Mouse (Mus musculus) adrenal gland, postnatal 36 days (tissue): ENCODE results near the gene Arpin. TPM values are rescaled to one million over a fixed set of nuclear protein-coding genes. Genes with fewer than 3 reads are reported as not detected.
A peak's percentile ranks its signal among the peaks of the same experiment; 100 is the strongest.

Experiments
- DNase-seq, 2 experiments: peaks; one replicate each; pipeline ENCODE4 v3.0.0; 2021; ENCODE audit warnings: mixed read lengths in 1 of 2
- long read RNA-seq, 2 experiments: library from polyadenylated mRNA; stranded (forward); transcript quantifications; one replicate each; pipeline ENCODE4 v2.0.0; 2021; ENCODE audit warnings: borderline sequencing depth in 2 of 2
- total RNA-seq, 2 experiments: library from RNA; stranded (reverse); gene quantifications; 2 replicates each; pipeline ENCODE4 v1.2.3; 2021

Gene Arpin
- 10 to 100 TPM; 15.2 to 21.2 TPM for total RNA-seq
- long read RNA-seq, experiment 1, transcript Arpin-201 (6 exons, 2,277 nt) = major isoform, 17 of 20 reads
- long read RNA-seq, experiment 1, partial matches to known transcripts = 2 of 20 reads
- long read RNA-seq, experiment 1, other reads (novel, unspliced or antisense) = 1 of 20 reads
- long read RNA-seq, experiment 2, partial matches to known transcripts = 0 of 5 reads
- long read RNA-seq, experiment 2, other reads (novel, unspliced or antisense) = 1 of 5 reads

DNA sequence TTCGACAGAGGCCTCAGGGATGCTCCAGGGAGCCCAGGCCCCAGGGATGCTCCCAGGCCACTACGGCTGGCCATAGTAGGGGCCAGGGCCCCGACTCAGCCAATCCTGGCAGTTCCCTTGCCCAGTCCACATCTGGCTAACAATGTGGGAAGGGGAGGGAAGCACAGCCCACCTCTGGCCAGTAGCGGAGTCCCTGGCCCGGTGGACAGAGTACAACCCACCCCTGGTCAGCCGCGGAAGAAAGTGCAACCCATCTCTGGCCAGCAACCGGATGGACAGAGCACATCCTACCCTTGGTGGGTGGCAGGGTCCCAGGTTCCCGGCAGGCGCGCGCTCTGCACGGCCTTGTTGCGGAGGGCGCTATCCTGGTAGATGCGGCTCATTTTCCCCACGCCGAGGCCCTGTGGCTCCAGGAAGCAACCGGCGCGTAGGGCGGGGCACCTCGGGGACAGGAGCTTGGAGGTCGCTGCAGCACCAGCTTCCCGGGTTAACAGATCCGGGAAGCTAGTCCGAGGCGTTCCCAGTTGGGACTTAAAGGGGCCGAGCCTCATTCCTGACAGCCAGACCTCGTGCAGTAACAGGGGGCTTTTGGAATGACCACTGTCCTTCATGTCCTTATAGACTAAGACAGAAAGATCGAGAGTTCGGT lies at the start of gene Arpin:
Gene Arpin, minus strand, starts transcription at position 498 of the 649 bp plus-strand sequence.
- DNase-seq = peak; percentile 81 to 86

DNA sequence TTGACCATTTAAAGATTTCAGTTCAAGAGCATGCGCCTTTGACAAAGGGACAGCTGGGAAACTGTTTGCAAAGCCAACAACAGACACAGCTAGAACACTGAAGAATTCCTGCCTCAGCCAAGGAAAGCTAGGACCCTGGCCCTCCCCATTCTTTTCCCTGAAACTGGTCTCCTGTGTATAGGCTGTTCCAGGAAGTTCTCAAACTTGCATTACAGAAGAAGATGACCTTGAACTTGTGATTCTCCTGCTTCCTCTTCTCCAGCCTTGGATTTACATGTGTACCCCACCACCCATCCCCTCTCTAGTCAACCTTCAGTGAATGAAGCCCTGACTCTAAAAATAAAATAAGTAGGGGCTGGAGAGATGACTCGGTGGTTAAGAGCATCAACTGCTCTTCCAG lies 40.2 kb upstream of the Arpin start:
- no peak for DNase-seq

DNA sequence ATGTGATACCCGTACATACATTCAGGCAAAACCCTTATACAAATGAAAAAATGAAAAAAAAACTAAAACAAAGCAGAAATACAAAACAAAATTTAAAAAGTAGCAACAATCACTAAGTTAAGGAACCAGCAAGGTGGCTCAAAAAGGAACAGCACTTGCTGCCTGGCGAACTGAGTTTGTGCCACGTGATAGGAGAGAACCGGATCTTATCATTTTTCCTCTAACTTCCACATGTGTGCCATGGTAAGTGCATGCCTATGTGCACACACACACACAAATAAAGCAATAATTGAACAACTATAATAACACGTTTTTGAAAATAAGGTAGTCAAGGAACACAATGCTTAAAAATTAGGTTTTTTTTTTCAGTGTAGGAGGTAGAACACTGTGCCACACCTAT lies 37.0 kb upstream of the Arpin start:
- DNase-seq = no peak

DNA sequence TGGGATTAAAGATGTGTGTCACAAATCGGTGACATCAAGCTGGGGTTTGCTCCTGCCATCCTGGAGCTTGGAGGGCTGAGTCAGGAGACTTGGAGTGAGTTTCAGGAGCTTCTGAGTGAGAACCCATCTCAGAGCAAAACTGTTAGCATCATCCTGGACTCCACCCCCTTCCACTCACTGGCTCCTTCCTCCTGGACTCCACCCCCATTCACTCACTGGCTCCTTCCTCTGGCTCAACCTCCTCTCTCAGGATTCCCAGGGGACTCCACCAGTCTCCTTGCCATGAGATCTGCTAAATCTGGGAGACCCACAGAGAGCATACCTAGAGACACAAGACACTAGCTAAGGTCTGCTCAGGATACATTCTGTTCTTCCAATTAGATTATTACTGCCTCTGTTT lies 35.2 kb upstream of the Arpin start:
- no peak for DNase-seq

DNA sequence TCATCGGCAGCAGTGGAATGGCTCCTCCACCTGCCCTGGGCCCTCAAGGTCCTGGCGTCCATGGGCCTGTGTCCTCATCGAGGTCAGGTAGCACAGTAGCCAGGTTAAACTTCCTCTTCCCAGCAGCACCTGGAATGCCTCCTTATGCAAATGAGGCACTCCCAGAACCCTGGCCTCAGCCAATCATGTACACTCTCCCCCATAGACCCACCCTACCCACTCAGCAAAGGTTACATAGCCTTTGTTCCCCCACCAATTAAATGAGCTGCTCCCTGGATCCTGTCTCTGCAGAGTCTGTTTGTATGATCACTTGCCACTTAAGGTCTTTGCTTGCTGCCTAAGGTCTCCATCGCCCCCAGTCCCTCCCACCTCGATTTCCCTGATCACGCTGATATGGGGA lies 33.2 kb upstream of the Arpin start:
- no peak for DNase-seq

DNA sequence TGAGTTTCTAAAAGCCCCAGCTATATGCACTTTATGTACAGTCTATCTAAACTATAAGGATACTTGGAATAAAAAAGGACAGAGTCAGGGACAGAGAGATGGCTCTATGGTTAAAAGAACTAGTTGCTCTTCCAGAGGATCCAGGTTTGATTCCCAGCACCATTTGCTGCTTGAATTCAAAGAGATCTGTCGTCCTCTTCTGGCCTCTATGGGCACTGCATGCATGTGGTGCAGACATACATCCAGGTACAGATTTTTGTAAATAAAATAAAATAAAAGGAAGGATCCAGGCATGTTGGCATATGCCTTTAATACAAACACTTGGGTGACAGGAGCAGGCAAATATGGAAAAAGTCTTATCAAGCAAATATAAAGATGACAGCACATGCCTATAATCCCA lies 26.4 kb upstream of the Arpin start:
- no peak for DNase-seq

DNA sequence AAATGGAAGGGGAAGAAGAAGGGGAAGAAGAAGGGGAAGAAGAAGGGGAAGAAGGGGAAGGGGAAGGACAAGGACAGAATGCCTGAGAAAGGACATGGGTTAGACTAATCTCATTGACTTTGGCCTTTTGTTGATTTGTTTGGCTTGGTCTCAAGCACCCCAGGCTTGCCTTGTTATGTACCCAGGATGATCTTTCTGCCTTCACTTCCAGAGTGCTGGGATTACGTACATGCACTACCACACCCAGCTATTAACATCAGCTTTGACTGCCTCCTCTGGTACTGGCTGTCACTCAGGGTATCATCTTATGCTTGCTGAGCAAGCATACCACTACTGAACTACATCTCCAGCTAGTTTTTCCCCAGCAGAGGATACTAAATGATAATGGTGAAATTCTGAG lies 21.0 kb upstream of the Arpin start:
- DNase-seq = no peak

DNA sequence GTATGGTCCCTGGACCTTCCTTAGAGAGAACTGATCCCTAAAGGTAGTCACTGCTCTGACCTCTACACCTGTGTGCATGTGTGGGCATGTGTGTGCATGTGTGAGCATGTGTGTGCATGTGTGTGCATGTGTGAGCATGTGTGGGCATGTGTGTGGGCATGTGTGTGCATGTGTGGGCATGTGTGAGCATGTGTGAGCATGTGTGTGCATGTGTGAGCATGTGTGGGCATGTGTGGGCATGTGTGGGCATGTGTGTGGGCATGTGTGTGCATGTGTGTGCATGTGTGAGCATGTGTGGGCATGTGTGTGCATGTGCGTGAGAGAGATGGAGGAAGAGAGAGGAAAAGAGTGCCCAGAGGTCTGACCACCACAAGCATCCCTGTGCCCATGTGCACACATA lies 19.7 kb upstream of the Arpin start:
- no peak for DNase-seq

DNA sequence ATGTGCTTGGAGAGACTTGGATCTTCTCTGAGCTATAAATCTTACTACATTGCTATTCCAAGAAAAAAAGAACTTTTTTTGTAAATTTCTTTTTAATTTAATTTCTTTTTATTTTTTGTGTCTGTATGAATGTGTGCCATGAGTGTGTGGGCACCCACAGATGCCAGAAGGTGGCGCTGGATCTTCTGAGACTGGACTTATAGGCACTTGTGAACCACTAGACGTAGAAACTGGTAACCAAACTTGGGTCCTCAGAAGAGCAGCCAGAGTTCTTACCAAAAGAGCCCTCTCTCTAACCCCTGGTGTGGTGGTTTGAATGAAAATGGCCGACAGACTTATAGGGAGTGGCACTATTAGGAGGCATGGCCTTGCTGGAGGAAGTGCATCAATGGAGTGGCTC lies 15.9 kb upstream of the Arpin start:
- no peak for DNase-seq

DNA sequence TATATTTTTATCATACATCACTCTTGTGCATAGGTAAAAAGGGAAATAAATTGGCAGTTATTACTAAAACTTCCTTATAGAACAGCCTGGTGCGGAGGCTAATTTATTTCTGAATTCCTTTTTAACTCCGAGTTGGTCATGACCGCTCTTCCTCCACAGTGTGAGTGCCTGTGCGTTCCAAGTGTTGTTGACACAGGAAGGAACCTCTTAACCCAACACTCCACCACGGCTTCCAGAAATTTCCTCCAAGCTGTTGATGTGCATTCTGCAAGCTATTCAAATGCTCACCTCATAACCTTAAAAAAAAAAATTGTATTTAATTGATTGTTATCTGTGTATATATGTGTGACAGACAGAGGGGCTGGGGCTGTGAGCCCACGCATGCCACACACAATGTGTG lies 15.1 kb upstream of the Arpin start:
- DNase-seq = no peak

DNA sequence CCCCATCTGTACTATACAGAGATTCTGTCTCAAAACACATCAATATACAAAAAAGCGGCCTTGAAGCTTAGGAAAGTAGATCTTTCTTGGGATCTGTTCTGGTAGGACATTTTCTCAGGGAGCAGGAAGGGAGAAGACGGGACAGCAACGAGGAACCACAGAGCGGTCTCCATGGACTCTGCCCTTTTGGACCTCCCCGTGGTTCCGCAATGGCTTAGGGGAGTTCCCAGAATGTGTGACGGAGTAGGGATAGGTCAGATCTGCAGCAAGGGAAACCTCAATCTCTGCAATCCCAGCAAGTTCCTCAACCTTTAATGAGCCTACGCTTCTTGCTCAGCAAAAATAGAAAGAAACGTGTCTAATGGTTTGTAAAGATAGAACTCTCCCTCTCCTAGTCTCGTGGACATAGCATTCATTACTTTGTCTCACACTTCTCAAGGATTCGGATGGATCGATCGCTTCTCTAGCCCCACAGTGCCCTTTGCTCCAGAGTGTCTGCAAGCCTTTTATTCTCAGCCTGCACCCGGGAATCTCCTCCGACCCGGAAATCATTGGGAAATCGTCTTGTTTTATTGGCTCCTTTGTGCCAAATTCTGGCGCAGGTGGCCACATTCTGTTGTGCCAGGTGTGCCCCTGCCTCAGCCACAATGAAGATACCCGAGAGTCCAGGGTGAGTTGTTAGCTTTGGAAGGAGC lies 499 bp upstream of the Arpin start:
- peak; percentile 65 to 74 for DNase-seq

DNA sequence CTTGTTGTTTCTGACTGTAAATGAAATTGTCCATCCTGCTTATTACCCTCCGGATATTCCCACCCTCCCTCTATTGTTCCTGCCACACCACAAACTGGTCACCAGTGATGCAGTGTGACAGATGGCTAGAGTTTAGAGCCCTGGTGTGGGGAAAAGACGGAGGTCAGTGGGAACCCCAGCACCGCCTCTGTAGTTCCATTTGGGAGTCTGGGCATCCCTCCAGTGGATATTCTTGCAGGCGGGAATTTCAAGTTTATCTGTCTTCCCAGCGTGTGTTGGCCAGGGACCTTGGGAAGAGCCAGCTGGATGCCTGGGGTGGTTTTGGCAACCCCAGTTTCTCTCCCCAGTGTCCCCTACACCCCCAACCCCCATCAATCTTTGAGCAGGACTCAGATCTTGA lies 698 bp downstream of the Arpin start:
- DNase-seq = peak in 1 of 2 experiments; percentile 12

DNA sequence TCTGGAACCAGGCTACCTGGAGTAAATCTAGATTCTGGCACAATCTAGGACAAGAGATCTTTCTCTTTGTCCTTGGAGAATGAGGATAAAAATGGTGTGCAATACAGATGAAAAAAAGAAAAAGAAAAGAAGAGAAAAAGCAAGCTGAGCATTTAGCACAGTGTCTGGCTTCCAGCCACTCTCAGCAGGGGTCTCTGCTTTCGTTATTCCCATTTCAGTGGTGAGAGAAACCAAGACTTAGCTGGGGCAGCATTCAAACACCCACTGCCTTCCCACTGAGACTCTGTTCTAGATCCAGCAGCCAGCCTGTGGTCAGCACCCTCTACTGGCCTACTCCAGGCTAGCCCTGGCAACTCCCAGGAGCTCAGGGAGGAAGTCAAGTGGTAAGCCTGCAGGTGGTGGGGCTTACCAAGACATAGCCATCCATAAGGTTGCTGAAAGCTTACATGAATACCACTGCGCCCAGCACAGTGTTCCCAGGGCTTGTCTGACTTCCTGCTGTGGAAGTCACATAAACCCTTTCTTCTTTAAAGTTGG lies 6.6 kb downstream of the Arpin start:
- DNase-seq = no peak

DNA sequence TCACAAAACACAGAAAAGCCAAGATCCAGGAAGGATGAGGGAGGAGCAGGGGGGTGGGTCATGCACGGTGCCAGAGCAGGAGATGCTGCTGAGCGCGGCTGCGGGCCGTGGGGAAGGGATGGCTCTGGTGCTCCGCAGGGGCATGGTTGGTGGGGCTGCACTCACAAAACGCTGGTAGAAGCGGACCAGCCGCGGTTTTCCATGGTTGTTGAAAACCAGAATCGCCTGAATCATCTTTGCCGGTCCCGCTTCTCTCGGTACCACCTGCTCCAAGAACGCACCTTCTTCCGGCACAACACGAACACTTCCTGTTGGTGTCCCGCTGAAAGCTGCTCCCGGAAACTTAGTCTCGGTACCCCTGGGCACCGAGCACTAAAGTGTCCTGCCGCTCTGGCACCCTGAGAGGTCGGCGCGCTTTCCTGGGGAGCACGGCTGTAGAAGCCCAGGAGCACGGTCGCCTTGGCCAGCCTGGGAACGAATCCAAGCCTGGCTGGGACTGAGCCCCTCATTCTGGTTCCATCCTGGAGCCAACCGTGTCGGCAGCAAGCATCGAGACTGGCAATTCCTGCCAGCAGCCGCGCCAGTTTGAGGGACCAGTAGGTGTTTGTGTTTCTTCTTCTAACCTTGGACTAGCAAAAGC lies 14.7 kb downstream of the Arpin start, which contains the start of gene Ap3s2:
Gene Ap3s2, minus strand, starts transcription at position 306 of the 640 bp plus-strand sequence.
- DNase-seq = peak; percentile 89

DNA sequence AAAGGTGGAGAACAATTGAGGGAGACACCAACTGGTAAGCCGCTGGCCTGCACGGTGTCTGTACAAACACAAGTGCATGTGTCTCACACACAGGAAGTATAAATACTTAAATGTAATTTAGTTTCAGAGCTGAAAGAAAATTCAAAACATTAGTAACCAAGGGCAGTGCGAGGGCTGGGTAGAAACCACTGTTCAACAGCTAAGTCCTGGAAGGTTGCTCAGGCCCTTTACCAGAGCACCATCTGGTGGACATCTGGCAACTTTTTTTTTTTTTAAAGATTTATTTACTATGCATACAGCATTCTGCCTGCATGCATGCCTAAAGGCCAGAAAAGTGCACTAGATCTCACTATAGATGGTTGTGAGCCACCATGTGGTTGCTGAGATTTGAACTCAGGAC lies 20.6 kb downstream of the Arpin start:
- DNase-seq = peak in 1 of 2 experiments; percentile 21

DNA sequence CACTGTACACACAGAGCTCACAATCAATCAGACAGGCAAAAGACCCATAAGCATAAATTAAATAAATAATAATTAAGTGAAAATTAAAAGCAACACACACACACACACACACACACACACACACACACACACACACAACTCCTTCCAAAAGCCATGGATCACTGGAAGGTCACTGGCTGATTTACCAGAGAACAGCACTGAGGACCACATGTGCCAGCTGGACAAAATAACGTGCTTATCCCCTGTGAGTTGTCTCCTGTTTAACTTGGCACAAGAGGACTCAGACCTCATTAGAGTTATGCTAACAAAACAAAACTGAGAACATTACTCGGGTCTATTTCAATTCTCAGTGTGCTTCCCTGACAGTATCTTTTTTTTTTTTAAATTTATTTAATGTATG lies 27.8 kb downstream of the Arpin start:
- peak in 1 of 2 experiments; percentile 6 for DNase-seq

DNA sequence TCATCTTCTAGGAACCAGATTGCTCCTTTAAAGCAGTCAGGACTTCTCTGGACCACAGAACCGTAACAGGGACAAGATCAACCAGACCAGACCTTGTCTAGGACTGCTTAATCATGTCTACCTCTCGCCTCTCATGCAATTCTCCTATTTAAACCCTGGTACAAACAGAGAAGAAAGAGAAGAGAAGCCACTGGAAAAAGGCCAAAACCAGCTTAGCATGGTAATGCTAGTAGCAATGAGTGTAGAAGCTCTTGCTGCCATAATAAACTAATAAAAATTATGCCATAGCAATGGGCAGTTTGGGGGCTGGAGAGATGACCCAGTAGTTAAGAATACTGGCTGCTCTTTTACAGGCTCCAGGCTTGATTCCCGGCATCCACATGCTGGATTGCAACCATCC lies 28.2 kb downstream of the Arpin start:
- no peak for DNase-seq

DNA sequence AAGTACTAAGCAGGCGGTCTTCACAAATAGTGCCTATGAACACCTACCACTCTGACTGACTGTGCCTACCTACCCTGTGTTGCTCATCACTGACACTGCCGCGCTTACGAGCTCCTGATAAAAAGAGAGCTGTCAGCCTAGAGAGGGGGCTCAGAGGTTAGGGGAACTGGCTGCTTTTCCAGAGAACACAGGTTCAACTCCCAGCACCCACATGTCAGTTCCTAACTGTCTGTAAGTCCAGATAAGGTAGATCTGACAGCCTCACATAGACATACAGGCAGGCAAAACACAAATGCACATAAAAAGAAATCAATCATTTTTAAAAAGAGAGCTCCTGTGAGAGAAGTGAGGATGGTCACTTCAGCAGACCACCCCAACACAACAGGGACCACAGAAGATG lies 30.0 kb downstream of the Arpin start:
- DNase-seq = no peak

DNA sequence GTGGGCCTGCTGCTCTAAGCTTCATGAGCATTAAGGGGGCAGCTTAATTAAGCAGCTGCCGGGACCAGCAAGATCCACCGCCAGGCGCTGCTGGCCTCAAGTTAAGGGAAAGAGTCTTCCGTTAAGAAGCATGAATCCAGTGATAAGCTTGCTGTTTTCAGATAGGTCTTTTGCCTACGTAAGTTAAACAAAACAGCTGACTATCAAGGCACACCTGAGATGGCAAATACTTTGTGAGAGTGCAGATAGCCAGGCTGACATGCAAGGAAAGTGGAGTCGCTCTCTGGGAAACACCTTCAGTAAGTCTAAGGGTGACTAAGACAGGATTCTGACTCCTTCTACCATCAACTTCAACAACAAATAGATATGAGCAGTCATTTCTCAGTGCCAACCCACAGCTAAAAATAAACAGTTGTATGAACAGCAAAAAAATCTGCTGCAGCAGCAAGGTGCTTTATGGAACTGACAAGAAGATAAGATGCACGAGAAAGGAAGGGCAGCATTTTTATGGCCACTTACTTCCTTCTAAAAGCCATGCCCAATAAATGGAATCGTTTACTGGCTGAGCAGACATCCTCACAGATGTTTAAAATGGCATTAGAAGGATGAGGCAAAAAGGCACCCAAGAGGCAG lies 31.9 kb downstream of the Arpin start:
- no peak for DNase-seq

DNA sequence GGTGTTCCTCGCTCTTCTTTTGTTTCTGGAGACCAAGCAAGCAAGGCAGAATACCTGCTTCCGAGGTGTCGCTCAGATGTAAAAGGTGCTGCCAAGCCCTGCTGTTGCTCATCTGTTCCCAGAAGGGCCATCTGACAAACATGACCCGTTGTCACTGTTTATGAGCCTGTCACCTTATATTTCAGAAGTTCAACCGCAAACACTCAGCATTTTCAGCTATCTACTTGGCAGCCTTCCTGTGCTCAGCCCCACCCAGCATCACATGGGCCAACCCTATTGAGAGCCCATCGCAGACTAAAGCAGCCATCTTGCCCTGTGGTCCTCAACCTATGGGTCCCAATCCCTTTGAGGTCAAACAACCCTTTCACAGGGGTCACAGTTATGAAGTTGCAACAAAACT lies 34.4 kb downstream of the Arpin start:
- DNase-seq = no peak

DNA sequence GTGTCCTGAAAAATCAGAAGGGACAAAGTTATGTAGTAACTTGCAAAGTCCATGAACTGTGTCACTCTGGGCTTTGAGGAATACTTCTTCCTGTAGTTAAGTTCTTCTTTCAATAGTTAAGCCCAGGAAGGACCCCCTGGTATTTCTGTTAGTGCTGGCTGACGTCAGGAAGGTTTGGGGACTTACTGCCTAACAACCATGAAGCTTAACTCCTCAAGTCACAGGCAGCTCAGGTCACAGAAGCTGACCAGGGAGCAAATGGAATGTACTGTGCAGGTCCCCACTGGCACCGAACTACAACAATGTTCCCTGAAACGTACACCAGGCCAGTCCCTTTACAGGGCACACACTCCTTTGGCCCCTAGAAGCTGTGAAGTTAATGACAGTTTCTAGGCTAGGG lies 39.9 kb downstream of the Arpin start:
- DNase-seq = no peak

DNA sequence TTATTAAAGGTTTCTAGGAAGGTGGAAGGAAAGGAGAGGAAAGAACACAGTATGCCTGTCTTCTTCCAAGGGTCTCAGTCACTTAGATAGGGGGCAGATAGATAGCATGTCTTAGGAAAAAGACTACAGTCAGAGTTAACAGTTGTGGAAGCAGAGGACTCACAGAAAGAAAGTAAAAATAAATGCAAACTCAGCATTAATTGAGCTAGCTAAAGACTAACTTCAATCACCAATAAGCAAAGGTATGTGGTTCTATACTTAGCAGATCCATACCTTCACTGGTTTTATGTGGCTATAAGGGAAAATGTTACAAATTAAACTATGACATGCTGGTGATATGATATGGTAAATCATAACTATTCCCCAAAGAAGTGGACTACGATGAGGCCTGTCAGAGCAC lies 40.4 kb downstream of the Arpin start:
- no peak for DNase-seq
